Mouse (Mus musculus) v-Abl transformed pro-B cells (cell line): ENCODE results near the gene Tiam1.

Source experiments
- in situ Hi-C, 2 experiments: fragments of 400-800 bp; cut with MboI; formaldehyde crosslinking; loops; one replicate each; pipeline ENCODE4 v1.15.1; 2025; ENCODE audit not compliant: unreplicated experiment in 2 of 2

The Tiam1 gene

DNA sequence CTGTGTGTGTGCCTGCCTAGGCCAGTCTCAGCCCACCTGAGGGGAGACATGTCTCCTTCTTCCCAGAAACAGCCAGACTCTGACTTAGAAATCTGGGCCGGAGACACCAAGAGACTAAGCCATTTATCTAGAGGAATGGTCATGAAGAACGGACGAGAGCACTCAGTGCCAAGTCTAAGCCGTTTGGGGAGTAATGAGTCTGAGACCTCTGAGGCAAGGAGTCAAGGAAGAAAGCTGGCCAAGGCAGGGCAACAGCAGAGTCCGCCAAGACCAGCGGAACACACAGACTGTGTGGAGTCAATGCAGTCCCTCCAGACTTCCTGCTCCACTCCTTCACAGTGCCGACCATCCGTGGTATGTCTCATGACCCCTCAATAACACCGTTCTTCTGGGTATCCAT is 129.0 kb downstream of the Tiam1 start:
- in situ Hi-C loops: no loop called here

DNA sequence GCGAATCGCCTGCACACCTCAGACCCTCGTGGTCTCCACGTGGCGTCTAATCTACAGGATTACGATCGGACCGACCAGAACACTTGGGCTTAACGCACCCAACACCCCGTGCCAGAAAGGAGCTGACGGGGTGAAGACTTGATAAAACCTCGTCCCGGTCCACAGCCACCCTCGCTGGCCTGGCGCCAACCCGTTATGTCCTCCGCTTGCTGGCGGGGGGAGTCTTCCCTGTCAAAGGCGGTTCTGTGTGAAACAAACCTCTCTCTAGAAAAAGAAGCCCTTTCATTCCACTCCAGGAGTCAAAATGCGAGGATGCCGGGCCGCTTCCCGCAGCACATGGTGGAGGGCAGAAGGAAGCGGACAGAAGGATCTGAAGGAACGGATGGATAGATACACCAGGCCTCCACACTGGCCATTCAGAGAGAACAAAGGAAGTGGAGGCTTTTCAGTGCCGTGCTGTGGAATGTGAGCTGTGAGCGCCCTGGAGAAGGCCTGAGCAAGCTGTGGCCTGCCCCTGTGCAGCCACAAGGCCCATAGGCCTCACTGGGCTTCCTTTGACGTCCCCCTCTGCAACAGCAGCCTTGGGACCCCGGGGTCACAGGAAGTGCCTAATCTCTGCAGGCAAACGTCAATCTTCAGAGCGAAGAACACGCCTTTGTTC is 131.9 kb downstream of the Tiam1 start:
- in situ Hi-C loops: no loop called here

GRCm38 (mm10) chr16:90008504-90008903 is 135.1 kb downstream of the Tiam1 start:
- in situ Hi-C loops: no loop called here

- in situ Hi-C loops: no loop called here
Observed at GRCm38 (mm10) chr16:90007391-90007977, 136.1 kb downstream of the Tiam1 start.

- in situ Hi-C loops: no loop called here
Observed at GRCm38 (mm10) chr16:90003556-90003955, 140.0 kb downstream of the Tiam1 start.

- in situ Hi-C loops: no loop called here
Observed at GRCm38 (mm10) chr16:89995155-89995554, 148.4 kb downstream of the Tiam1 start.

DNA sequence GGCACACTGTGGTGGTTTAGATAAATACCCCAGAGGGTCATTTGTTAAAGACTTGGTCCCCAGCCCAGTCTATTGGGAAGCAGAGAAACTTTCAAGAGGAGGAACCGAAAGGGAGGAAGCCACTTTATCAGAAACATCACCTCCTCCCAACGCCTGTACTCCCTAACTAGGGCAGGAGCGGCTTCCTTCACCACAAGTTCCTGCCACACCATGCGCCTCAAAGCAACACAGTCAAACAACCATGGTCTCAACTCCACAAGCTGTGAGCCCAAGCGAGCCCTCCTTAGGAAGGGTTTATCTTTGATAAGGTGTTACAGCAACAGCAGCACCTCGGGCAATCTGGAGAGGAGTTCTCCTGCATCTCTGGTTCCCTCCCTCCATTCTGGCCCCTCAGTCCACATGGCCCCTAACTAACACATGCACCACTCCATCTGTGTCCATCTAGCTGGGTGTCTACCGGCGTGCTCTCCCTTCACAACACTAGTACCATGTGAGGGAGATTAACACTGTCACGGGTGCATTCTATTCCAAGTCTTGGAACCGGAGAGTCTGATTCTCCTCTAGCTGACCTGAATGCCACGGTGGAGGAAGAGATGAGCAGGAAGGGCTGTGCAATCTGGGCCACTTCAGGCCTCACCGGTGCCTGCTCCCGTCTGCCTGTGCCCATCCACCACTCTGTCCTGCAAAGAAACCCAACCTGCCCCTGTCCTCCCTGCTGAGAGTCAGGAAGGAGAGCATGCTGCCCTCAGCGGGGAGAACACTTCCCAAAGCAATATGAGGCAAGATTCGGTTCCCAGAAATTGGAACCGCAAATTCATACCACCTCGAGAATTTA is 149.4 kb downstream of the Tiam1 start:
- in situ Hi-C loops: no loop called here

GRCm38 (mm10) chr16:89993506-89993905 is 150.1 kb downstream of the Tiam1 start:
- in situ Hi-C loops: no loop called here

DNA sequence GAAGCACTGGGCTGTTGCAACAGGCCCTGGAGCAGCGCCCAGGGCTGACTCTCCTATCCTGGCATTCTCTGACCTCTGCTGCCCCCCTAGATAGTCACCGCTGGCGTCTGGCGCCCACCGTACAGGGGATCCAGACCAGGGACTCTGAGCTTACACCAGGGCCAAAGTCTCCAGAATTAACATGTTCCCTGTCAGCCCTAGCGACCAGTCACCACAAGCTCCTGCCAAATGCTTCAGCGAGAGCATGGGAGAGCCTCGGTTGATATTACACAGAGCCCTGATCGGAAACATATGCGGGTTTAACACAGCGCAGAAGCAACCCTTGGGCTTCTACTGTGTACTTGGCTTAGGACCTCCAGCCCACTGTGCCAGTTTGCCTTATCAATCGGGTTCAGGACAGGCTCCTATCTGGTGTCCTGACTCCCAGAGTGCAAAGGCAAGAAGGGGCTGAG is 151.8 kb downstream of the Tiam1 start:
- in situ Hi-C loops: no loop called here

DNA sequence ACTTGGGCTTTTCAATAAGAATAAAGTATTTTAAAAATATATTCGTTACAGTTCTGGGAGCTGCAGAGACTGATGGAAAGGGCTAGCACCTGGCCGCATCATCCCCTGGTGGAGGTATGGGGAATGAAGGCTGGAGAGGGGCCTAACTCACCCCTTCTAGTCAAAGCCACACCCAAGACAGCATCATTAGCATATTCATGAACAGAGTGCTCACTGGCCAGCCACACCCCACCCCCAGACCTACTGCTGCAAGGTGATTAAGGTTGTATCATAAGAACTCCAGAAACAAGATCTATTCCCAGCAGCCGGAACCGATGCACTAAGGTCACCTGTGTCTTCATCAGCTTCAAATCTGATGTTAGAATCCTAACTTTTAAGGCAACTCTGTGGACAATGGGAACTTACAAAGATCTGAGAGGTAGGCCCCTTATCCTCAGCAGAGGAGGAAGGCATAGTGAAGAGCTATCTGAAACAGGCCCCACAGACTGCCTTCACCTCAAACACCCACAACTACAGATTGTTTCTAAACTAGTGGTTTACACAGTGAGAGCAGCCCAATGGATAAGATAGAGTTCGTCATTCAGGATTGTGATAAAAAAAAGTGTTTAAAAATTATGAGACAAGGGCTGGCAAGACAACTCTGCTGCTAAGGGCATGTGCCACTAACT is 153.1 kb downstream of the Tiam1 start:
- in situ Hi-C loops: no loop called here

- in situ Hi-C loops: no loop called here
Observed at GRCm38 (mm10) chr16:89989816-89990215, 153.8 kb downstream of the Tiam1 start.

GRCm38 (mm10) chr16:89986672-89987362 is 156.8 kb downstream of the Tiam1 start:
- in situ Hi-C loops: no loop called here

- in situ Hi-C loops: no loop called here
Observed at GRCm38 (mm10) chr16:89985702-89986481, 157.7 kb downstream of the Tiam1 start.

DNA sequence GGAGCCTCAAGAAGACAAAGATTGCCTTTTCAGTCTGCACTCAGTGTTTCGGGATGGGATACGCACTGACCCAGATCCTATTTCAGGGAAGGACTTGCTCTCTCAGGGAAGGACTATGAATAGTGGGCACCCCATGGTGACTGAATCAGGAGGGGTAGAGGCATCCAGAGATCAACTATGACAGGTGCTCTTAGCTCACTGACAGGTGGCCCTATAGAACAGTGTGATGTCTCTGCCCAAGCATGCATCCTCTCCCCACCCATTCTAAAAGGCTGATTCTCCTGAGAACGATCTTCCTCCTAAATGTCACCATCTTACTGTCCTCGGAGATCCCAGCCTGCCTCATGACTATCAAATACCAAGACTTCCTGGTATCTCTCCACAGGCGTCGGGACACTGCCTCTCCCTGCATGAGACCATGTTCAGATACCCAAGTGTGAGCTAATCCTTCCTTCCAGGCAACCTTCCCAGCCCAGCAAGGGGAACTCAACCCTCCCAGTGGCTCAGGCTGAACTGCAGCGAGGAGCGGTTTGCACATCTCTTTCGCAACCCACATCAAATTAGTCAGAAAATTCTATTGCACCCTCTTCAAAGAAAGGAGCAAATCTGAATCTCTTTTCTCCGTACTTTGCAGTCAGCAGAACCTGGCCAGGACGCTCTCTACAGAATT is 163.4 kb downstream of the Tiam1 start:
- in situ Hi-C loops: no loop called here

DNA sequence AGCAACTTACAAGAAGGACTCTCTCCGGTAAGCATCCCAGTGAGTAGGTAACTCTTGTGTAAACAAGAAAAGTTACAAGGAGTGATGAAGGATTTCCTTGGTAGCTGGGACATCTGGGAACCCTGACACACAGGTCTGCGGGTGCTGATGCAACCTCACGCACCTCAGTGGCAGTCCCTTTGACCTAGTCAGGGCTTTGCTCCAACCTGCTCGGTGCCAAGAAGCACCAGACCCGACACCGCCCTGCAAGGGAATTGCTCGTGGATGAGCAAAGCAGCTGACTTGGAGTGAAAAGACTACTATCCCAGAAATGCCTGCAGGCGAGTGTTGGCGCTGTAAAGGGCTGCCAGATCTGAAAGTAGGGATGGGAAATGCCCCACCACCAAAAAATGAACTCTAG is 168.1 kb downstream of the Tiam1 start:
- in situ Hi-C loops: no loop called here

DNA sequence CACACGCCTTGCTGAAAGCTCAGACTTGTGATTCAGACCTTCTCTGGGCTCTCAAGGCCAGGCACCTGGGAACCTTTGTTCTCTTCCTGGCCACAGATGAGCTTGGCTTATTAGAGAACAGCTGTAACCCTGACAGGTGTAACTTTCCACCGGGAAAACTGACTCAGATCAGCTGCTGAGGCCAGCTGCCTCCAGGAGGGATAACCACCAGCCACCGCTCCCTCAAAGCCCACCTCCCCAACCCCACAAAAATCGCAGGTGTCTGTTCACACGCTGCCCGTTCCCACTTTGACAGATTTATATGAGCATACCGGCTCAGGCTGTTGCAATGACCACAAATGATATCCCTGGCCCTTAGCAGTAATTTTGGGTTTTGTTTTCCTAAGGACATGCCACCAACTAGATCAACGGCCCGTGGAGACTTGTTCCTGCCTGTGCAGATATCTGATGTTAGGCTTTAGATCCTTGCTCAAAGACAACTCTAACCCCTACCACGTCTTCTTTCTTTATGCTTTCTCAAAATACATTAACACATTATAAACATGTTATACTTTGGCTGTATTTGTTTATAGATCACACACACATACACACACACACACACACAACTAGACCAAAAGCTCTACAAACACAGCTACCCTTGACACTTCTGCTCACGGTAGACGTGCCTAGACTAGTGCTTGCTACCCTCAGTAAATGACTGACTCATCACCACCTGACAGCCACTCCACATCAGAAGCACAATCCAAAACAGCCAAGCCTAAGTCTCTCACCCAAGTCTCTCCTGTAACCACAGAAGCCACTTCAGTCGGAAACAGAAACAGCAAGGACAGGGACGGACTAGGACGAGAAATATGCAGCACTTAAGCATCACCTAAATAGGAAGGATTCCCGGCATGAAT is 169.5 kb downstream of the Tiam1 start:
- in situ Hi-C loops: no loop called here

GRCm38 (mm10) chr16:89972854-89973487 is 170.6 kb downstream of the Tiam1 start:
- in situ Hi-C loops: no loop called here

GRCm38 (mm10) chr16:89972018-89972417 is 171.6 kb downstream of the Tiam1 start:
- in situ Hi-C loops: no loop called here
